Mouse (Mus musculus) C2C12 (cell line): ENCODE data around the gene Fam241b.

ENCODE experiments used
- CTCF ChIP-seq: IDR thresholded peaks from one replicate; pipeline ENCODE4 v1.5.1; 2011; ENCODE audit not compliant: control insufficient read depth, insufficient read depth, insufficient read length
- MAX ChIP-seq: IDR thresholded peaks from one replicate; pipeline ENCODE4 v1.6.1; 2011; ENCODE audit warnings: mild to moderate bottlenecking, control low read depth

DNA sequence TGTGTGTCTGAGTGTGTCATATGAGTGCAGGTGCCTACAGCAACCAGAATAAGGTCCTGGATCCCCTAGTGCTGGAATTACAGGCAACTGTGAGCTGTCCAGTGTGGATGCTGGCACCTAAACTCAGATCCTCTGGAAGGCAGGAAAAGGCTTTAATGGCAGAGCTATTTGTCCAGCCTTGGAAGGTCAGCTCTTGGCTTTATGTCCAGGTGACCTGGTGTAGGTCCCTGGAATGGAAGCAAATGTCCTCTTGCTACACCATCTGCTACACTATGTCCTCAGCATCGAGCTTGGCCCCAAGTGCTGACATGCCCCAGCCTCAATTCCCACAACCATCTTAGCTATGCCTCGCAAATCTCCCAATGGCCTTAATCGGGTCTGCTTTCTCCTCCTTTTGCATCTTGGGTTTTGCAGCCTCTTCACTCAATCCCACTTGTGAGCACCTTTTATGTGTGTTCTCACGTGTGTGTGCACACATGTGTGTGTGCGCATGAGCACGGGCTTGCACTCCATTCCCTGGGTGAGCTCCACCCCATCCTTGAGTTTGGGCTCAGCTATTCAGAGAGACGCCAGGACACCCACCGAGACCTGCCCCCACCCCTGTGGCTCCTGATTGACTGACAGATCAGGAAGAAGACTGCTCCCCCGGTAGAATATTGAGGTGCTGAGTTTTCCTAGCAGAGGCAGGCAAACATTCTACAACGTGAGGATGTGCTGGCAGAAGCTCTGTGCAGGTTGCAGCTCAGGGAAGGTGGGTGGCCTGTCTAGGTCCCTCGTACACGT lies 3.9 kb upstream of the Fam241b start:
- no peak for TF ChIP-seq CTCF
- TF ChIP-seq MAX = no peak
